Mouse (Mus musculus) ES-CJ7 (cell line): ENCODE measurements around the gene Ccdc136.
A peak's percentile ranks its signal among the peaks of the same experiment; 100 is the strongest.

Experiments
- DNase-seq: peaks from one replicate; pipeline ENCODE4 v3.0.0; 2011; ENCODE audit warnings: low read depth, low spot score

The Ccdc136 gene

DNA sequence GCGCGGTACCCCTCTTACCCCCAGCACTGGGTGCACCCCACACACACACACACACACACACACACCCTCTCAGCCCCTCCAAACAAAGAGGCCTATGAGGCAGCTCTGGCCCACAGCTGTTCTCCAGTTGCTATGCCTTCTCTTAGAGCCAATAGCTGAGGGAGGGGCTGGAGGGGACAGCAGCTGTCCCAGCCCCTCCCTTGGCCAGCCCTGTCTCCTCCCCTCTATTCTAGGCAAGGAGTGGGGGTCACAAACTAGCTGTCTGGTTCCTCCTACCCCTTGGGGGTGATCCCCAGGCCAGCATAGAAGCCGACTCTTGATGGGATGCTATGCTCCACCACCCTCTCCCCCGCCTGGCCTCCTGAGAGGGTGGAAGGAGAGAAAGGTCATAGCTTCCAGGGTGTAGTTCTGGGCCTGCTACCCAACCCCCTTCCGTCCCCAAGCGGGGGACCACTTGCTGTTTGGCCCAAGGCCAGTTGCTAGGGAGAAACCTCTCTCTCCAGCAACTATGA is 39.9 kb downstream of the Ccdc136 start:
- DNase-seq = peak; percentile 52

DNA sequence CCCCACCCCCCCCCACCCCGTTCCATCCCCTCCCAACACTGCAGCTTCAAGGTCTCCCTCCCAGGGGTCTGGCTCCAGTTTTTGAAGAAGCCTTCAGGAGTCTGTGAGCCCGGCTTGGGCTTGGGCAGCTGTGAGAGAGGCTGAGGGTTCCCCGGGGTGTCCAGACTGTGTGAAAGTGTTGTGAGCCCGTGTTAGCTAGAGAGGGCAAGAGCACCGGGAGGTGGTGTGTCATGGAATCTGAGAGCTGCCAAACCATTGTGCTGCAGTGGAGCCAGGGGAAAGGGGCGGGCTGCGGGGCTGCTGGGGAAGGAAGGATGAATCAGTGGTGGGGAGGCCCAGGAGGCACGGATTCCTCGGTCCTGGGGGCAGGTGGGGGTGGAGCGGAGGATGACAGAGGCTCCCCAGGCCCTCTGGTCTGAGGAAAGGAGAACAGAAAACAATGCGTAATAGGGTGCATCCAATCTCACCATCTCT is 40.4 kb downstream of the Ccdc136 start:
- DNase-seq = peak; percentile 58

DNA sequence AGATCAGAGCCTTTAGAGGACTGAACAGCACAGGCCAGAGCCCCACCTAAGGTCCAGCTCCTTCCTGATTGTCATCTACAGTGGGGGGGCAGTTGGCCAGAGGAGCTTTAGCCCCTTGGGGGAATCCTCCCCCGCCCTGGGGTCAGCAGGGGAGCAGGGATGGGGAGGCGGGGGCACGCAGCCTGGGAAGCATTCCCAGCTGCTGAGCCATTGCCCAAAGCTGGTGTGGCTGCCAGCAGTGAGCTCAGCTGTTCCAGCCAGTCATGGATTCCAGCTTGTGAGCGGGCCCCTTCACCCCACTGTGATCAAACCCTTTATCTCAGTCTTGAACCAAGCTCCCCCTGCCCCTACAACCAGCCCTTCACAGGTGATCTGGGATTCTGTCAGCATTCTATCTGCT is 43.1 kb downstream of the Ccdc136 start:
- no peak for DNase-seq

DNA sequence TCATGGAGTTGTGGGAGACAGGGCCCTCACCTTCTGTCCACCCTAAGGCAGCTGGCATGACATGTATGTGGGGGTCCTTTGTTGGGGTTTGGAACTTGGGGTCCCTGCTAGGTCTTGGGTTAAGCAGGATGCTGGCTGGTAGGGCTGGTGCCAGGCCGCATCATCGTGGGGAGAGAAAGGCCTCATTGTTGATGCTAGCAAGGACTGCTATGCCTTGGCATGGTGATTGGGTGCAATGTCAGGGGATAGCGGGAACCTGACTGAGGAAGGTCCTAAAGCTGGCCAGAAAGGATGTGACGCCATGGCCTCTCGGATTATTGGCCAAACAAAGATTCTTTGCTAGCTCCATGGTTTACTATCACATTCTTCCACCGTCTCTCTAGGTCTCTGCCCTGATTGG is 43.7 kb downstream of the Ccdc136 start:
- DNase-seq = no peak

DNA sequence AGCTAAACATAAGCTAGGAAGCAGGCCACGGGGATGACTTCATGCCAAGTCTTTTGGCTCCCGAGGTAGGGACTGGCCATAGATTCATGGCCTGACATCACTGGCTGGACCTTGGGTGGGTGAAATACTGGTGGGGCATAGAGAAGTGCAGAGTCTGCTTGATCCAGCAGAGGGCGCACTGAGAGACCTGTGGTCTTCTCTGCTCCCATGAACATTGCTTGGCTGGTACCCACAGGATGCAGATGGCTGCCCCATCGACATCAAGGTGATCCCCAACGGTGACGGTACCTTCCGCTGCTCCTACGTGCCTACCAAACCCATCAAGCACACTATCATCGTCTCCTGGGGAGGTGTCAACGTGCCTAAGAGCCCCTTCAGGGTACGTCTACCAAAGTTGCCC is 48.7 kb downstream of the Ccdc136 start:
- peak; percentile 71 for DNase-seq

DNA sequence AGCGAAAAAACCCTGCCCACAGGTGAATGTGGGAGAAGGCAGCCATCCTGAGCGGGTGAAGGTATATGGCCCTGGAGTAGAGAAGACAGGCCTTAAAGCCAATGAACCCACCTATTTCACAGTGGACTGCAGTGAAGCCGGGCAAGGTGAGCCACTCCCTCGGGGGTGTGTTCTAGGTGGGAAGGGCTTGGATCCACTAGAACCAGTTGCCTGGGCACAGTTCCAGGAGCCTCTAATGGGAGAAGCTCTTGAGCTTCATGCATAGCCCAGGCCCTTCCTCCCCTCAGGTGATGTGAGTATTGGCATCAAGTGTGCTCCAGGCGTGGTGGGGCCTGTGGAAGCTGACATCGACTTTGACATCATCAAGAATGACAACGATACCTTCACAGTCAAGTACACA is 49.2 kb downstream of the Ccdc136 start:
- DNase-seq = no peak

DNA sequence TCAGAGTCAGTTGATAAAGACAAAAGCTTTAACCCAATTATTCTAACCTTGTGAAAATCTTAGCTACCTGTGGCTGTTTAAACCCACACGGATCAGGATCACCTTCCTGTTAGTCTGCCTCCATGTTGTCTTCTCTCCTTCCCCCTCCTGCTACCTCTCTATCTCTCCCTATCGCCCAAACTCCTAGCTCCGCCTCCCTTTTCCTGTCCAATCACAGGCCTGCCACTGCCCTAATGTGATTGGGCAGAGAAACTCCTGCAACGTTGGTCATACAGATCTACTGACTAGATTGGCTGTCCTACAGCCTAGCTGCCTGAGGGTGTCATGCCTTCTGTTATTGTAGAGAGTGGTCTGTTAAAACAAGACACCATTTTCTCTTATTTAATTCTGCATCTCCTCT is 53.7 kb downstream of the Ccdc136 start:
- DNase-seq = peak; percentile 93

DNA sequence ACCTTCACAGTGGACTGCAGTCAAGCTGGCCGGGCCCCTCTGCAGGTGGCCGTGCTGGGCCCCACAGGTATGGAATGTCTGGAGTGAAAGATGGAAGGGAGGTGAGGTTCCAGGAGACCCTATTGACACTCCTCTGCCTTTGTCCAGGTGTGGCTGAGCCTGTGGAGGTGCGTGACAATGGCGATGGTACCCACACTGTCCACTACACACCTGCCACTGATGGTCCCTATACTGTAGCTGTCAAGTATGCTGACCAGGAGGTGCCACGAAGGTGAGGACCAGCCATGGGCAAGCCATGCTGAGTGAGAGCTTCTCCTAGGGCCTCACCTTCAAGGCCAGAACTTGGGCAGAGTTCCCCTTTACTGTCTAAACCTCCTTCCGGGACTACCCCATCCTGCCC is 54.6 kb downstream of the Ccdc136 start:
- DNase-seq = no peak

DNA sequence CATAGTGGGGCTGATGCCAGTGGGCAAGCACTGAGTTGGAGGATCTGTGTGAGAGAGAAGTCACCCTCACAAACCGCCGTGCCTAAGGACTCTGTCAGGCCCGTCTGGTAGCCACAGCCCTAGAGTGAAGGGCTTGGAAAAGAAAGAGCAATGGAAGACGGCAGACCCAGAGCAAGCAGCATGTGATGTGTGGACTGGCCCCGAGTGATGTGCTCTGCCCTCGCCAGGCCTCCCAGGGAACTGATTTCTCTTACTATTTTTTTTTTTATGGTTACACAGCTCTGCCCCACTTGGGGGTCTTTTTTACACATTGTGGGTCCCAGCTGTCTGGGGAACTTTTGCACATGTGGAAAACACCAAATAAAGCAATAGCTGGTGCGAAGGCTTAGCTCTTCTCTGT is 65.4 kb downstream of the Ccdc136 start:
- peak; percentile 34 for DNase-seq

DNA sequence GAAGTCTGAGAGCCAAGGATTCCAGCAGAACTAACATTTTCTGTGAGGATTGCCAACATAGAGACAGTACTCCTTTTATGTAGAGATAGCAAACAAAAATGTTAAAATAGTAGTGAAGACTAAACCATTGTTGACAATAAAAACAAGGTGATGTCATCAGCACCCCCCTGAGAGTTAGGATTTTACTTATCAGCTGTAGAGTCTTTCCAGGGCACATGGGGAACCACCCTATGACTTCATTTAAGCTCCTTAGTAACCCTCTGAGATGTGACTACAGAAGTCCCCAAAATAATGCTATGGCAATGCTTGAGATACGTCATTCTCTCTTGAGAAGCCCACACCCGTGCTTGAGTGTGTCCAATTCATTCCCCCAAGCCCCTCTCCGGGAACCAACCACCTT is 67.3 kb downstream of the Ccdc136 start:
- DNase-seq = no peak

DNA sequence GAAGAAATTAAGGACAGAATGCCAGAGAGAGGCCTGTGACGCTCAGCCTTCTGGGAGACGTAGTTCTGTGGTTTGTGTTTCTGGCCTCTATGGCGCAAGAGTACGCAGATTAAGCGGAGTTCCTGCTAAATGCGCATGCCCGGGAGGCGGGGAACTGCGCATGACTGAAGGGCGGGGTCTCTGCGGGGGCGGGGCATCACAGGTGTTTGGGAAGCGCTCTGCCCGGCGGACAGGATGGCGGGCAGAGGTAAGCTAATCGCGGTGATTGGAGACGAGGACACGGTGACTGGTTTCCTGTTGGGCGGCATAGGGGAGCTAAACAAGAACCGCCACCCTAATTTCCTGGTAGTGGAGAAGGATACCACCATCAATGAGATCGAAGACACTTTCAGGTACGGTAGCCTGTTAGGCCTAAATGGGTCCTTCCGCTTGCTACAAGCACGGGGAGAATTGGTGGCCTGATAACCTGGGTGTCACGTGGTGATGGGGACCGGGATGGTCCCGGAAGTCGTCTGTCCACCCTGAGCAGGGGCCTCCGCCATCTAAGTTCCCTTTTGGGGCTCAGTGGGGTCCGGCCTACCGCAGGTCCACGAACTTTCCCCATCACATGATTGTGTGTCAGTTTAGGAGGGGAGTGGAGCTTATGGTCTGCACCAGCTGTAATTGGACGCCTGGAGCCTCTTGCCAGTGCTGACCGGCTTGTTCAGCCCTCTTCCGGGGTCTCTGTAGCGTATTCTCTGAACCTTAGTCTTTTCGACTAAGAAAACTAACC is 71.7 kb downstream of the Ccdc136 start, which contains the start of gene Atp6v1f:
Atp6v1f (plus strand) TSS at position 136 of the 772 bp plus-strand sequence.
- DNase-seq = peak; percentile 99

DNA sequence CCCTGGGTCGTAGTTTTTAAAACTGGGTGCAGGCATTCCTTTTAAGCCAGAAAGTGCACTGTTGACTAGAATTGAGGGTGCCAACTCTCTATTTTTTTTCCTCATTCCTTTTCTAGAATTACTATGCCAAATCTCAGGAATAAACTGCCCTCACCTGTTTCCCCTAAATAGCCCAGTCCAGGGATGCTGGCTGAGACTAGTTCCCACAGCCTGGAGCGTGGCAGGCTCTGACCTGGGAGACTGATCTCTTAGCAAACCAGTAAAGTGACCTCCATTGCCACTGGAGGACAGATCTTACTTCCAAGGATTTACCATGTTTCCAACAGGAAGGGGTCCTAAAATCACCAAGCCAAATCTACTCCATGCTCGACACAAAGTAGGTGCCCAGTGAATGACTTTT is 72.7 kb downstream of the Ccdc136 start:
- DNase-seq = no peak

DNA sequence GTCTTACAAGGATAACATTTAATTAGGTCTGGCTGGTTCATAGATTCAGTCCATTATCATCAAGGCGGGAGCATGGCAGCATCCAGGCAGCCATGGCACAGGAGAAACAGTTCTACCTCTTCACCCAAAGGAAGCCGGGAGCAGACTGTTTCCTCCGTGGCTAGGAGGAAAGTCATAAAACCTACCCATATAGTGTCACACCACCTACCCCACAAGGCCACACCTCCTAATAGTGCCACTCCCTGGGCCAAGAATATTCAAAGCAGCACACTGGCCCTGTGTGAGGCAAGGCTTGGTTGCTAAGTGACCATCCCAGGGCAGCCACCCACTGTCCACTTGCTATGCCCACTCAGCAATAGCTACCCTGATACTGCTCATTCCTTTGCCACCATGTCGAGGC is 75.0 kb downstream of the Ccdc136 start, which contains the start of gene Atp6v1fnb:
Atp6v1fnb (plus strand) TSS at position 301 of the 400 bp plus-strand sequence.
- DNase-seq = no peak

DNA sequence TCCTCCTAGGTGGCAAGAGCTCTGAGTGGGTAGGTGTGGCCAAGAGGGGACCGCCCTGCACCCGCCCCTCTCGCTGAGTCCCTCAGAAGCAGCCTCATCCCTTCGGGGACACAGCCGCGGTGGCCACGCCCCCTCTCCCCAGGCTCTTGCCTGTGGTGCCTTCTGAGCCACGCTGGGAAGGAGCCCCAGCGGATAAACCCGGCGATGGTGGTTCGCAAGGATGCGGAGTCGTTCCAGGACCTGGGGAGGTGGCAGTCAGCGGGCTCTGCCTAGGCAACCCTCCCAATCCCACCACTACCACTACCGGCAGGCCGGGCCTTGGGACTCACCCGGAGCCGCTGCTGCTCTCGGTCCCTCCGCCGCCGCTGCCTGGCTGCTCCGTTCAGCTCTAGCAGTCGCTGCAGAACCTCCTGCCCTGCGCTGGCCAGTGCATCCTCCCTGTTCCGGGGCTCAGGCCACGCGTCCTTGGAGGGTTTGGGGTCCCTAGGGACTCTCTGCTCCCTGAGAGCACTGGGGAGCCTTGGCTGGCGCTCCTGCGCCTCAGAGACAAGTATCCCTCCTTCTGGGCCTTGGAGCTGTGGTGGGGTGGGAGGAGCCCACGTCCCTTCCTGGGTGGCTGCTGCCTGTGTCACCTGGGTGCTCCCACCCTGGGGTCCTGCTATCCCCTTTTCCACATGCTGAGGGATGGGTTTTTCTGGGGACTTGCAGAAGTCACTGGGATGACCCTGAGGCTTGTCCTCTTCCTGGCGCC is 78.0 kb downstream of the Ccdc136 start:
- peak; percentile 91 for DNase-seq

DNA sequence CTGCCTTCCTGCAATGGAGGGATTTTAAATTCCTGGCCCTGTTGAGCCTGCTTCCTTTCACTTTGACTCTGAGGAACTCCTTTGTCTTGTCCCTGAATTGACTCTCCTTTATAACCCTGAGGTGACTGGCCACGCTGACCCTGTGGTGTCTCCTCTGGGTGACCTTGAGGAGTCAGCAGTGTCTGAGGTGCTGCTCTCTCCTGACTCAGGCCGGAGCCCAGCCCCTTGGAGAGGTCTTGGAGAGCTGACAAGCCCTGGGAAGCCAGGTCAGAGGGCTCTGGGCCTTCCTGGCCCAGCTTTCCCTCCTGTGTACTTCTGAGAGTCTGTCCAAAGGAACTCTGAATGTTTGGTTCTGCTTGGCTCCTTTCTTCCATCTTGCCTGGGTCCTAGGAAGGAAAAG is 78.6 kb downstream of the Ccdc136 start:
- DNase-seq = no peak
